Mouse (Mus musculus) liver, postnatal 0 days (tissue): ENCODE measurements around the gene Enkd1. TPM values are rescaled to one million over a fixed set of nuclear protein-coding genes. Genes with fewer than 3 reads are reported as not detected.

Source experiments
- ATAC-seq: fragments of 200-750 bp; cut with Nextera tagmentation; 2 replicates; pipeline ENCODE4 v1.8.0; 2017; ENCODE audit warnings: mild to moderate bottlenecking, moderate library complexity
- DNase-seq: peaks from one replicate; pipeline ENCODE4 v3.0.0-alpha.2; 2016
- H3K27ac ChIP-seq: fragments of 300-500 bp; sonication (generic); 2 replicates; pipeline ENCODE4 v1.5.1; 2014; ENCODE audit warnings: antibody characterized with exemption, moderate library complexity, mild to moderate bottlenecking, low read depth
- H3K27me3 ChIP-seq: fragments of 300-500 bp; sonication (generic); 2 replicates; pipeline ENCODE4 v1.6.1; 2014; ENCODE audit warnings: low read length, control low read depth, mixed read lengths; ENCODE audit not compliant: insufficient read depth
- H3K36me3 ChIP-seq: fragments of 300-500 bp; sonication (generic); replicated peaks from 2 replicates; pipeline ENCODE4 v1.6.1; 2014; ENCODE audit warnings: mild to moderate bottlenecking, control low read depth, low read length, moderate library complexity, mixed read lengths; ENCODE audit not compliant: insufficient read depth
- H3K4me1 ChIP-seq: fragments of 300-500 bp; sonication (generic); 2 replicates; pipeline ENCODE4 v1.6.1; 2014; ENCODE audit warnings: antibody characterized with exemption, mild to moderate bottlenecking, control low read depth; ENCODE audit not compliant: insufficient read depth
- H3K4me2 ChIP-seq: fragments of 300-500 bp; sonication (generic); 2 replicates; pipeline ENCODE4 v1.6.1; 2014; ENCODE audit warnings: low read depth, mild to moderate bottlenecking, low read length, moderate library complexity, mixed read lengths
- H3K4me3 ChIP-seq: fragments of 300-500 bp; sonication (generic); 2 replicates; pipeline ENCODE4 v1.5.1; 2014; ENCODE audit warnings: low read depth, low read length
- H3K9ac ChIP-seq: fragments of 300-500 bp; sonication (generic); replicated peaks from 2 replicates; pipeline ENCODE4 v1.6.1; 2014; ENCODE audit warnings: mild to moderate bottlenecking, moderate library complexity
- H3K9me3 ChIP-seq: fragments of 300-500 bp; sonication (generic); 2 replicates; pipeline ENCODE4 v1.6.1; 2016; ENCODE audit warnings: mild to moderate bottlenecking, control low read depth, low read length, mixed read lengths
- CTCF ChIP-seq: sonication (generic); IDR thresholded peaks from 2 replicates; pipeline ENCODE4 v1.5.1; 2016; ENCODE audit warnings: antibody characterized with exemption, low read depth
- EP300 ChIP-seq: IDR thresholded peaks from 2 replicates; pipeline ENCODE4 v1.6.1; 2016; ENCODE audit warnings: antibody characterized with exemption, low read depth, mild to moderate bottlenecking
- WGBS: fragments of 180-500 bp; shearing (Covaris S2); extraction: QIAGEN DNeasy Blood & Tissue Kit; methylation state at CpG from one replicate; pipeline ENCODE4 v1.1.7; 2014; ENCODE audit not compliant: insufficient replicate concordance; 5-methylcytosine and 5-hydroxymethylcytosine counted together
- polyA plus RNA-seq: library from polyadenylated mRNA; unstranded; fragments of >200 nt; fragmentation: Nextera tagmentation; extraction: Ambion mirVana; gene quantifications from 2 replicates; pipeline ENCODE4 v1.2.1, GENCODE M21; 2015

Enkd1 gene
- polyA plus RNA-seq, 1 experiment from 2014 or later = 3.3 TPM

GRCm38 (mm10) chr8:105704146-105704812 is 3.7 kb downstream of the Enkd1 start:
- Histone ChIP-seq H3K9me3 (no peaks in the 10 kb centered on the region), H3K4me3 (no peak overlapping the region), H3K9ac (no peak overlapping the region), H3K36me3 (no peaks in the 10 kb centered on the region; the same call in 1 of the 2 replicates), H3K4me1 (peaks cover 21% of the 10 kb centered on the region), H3K27ac (no peak overlapping the region), H3K27me3 (no peaks in the 10 kb centered on the region), H3K4me2 (no peak overlapping the region)
- no peak for ATAC-seq
- TF ChIP-seq EP300 = no peak
- no peak for TF ChIP-seq CTCF
- 92% methylated on average over 34 of the region's 34 CpGs for WGBS
- no peak for DNase-seq

DNA sequence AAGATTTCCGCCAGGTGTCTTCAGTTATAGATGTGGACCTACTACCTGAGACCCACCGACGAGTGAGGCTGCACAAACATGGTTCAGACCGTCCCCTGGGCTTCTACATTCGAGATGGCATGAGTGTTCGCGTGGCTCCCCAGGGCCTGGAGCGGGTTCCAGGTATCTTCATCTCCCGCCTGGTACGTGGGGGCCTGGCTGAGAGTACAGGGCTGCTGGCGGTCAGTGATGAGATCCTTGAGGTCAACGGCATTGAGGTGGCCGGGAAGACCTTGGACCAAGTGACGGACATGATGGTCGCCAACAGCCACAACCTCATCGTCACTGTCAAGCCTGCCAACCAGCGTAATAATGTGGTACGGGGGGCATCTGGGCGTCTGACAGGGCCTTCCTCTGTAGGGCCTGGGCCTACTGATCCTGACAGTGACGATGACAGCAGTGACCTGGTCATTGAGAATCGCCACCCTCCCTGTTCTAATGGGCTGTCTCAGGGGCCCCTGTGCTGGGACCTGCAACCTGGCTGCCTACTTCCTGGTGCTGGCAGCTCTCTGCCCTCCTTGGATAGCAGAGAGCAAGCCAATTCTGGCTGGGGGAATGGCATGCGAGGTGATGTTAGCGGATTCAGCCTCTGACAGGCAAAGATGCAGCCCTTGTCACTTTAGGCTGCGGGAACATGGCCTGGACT is 5.1 kb downstream of the Enkd1 start:
- DNase-seq = no peak
- TF ChIP-seq CTCF (no peak), EP300 (no peak)
- no peak overlapping the region for H3K4me2 ChIP-seq
- 91% methylated on average over 24 of the region's 24 CpGs for WGBS
- H3K4me1 ChIP-seq = peaks cover 21% of the 10 kb centered on the region
- no peak for ATAC-seq
- no peak overlapping the region for H3K4me3 ChIP-seq
- no peak overlapping the region for H3K27ac ChIP-seq
- H3K36me3 ChIP-seq = peaks cover 10% of the 10 kb centered on the region
- no peak overlapping the region for H3K9ac ChIP-seq
- H3K27me3 ChIP-seq = no peaks in the 10 kb centered on the region
- no peaks in the 10 kb centered on the region for H3K9me3 ChIP-seq

GRCm38 (mm10) chr8:105702001-105702401 is 6.0 kb downstream of the Enkd1 start:
- Histone ChIP-seq H3K4me1 (peaks cover 14% of the 10 kb centered on the region), H3K9me3 (no peaks in the 10 kb centered on the region), H3K27ac (no peak overlapping the region), H3K27me3 (no peaks in the 10 kb centered on the region), H3K4me2 (peak overlapping the region; percentile 87), H3K9ac (peak overlapping the region; percentile 12; the same call in 1 of the 2 replicates), H3K4me3 (peak overlapping the region; percentile 71), H3K36me3 (peaks cover 18% of the 10 kb centered on the region)
- 63% methylated on average over 18 of the region's 18 CpGs for WGBS
- ATAC-seq (no peak), DNase-seq (no peak)
- TF ChIP-seq CTCF (no peak), EP300 (no peak)

DNA sequence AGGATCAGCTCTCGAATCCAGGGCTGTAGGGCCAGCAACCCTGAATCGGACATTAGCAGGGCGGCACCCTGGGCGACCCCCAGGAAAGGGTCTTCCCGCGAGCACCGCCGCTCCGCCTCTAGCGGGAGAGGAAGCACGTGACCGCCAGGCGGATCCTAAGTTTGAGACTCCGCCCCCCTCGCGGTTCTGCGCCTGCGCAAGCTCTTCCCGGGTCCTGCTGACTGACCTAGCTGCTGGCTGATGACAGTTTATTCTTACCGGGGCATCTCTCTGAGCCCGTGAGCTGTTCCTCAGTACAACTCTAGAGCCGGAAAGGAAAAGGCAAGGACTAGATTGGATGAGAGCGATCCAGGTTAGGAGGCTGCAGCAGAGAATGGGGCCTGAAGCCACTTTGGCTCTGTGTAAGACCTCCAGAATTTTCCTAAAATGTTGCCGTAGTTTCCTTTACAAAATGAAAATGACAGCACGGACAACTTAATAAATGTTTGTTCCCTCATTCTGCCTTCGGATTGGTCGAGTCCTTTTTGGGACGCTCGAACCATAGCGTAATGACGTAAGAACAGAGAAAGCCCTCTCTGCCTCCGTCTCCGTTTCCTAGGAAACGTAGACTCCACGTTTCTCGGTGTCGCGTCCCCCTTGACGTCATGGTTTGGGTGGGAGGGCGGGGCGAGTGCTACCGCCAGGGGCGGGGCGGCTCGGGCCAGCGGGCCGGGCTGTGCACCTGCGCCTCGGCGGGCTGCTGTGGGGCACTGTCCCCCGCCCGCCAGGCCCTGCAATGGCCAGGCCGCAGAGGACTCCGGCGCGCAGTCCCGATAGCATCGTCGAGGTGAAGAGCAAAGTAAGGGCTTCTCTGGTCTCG is 6.8 kb downstream of the Enkd1 start, which contains the start of the genes Acd and Pard6a:
TSS of gene Acd (minus strand) at position 137 of the 859 bp plus-strand sequence.
TSS of gene Pard6a (plus strand) at position 183 of the 859 bp plus-strand sequence.
- peak within 1 kb of the TSS; percentile 87 for H3K4me2 ChIP-seq
- WGBS = under 1% methylated on average over 58 of the region's 60 CpGs
- ATAC-seq (peak; percentile 85), DNase-seq (peak; percentile 98)
- no peaks in the 10 kb centered on the region for H3K9me3 ChIP-seq
- H3K9ac ChIP-seq = peak within 1 kb of the TSS; percentile 66
- H3K36me3 ChIP-seq = peaks cover 23% of the 10 kb centered on the region
- peak within 1 kb of the TSS; percentile 80 for H3K27ac ChIP-seq
- H3K4me3 ChIP-seq = peak within 1 kb of the TSS; percentile 71
- TF ChIP-seq EP300 (no peak), CTCF (no peak)
- H3K27me3 ChIP-seq = no peaks in the 10 kb centered on the region
- peaks cover 13% of the 10 kb centered on the region for H3K4me1 ChIP-seq

DNA sequence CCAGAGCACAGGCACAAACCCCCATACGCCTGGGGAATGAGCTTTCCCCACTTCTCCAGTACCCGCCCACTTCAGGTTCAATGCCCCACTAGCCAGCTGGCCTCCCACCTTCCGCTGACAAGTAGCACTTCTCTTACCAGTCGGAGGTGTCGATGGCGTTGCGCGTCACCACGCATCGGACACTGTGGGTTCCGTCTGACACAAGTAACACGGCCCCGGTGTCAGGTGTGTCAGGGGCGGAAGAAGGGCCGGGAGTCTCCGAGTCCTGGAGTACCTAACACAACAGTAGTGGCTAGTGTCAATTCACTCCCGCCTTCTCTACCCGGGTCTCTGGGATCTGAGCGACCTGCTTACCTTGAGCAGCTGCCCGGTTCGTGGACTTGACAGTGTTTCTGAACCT is 7.4 kb downstream of the Enkd1 start:
- TF ChIP-seq EP300 (no peak), CTCF (no peak)
- Histone ChIP-seq H3K4me3 (peak overlapping the region; percentile 71), H3K27me3 (no peaks in the 10 kb centered on the region), H3K9ac (peak overlapping the region; percentile 66), H3K4me2 (peak overlapping the region; percentile 87), H3K4me1 (peaks cover 11% of the 10 kb centered on the region), H3K9me3 (no peaks in the 10 kb centered on the region), H3K36me3 (peaks cover 23% of the 10 kb centered on the region), H3K27ac (peak overlapping the region; percentile 80)
- DNase-seq (peak; percentile 76), ATAC-seq (peak; percentile 64)
- under 1% methylated on average over 21 of the region's 21 CpGs for WGBS
